Mouse (Mus musculus) erythroblast, embryonic 14.5 days (primary cell): ENCODE results near the gene Slc25a39.

Experiments
- GATA1 ChIP-seq: IDR thresholded peaks from 2 replicates; pipeline ENCODE4 v1.6.1; 2012; ENCODE audit warnings: low read length, inconsistent platforms, mixed read lengths
- TAL1 ChIP-seq: IDR thresholded peaks from 3 replicates; pipeline ENCODE4 v1.6.1; 2012; ENCODE audit warnings: low read length, inconsistent platforms, mixed read lengths

DNA sequence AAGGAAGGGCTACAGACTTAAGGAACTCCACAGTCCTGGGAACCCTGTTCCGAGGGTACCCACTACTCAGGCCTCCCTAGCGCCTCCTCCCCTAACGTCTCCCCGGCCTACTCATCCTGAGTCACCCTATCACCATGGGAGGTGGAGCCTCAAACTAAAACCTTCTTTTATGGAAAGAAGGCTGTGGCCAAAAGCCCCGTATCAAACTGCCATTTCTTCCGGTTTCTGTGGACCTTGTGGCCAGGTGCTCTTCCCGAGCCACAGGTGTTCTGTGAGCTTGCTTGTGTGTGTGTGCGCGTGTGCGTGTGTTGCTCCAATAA, 28.7 kb upstream of the Slc25a39 start:
- TF ChIP-seq TAL1: no peak
- TF ChIP-seq GATA1: no peak
